Mouse (Mus musculus) ovary, postnatal 36 days (tissue): Measurements from ENCODE around the gene Catsperd.
"Not testable (repeated sequence)": the region's sequence is repeated elsewhere in the genome, so short reads cannot be mapped to it uniquely, and the experiment has no call there.

Source experiments
- DNase-seq: peaks from one replicate; pipeline ENCODE4 v3.0.0; 2022; ENCODE audit warnings: low spot score, mixed read lengths

The Catsperd gene

DNA sequence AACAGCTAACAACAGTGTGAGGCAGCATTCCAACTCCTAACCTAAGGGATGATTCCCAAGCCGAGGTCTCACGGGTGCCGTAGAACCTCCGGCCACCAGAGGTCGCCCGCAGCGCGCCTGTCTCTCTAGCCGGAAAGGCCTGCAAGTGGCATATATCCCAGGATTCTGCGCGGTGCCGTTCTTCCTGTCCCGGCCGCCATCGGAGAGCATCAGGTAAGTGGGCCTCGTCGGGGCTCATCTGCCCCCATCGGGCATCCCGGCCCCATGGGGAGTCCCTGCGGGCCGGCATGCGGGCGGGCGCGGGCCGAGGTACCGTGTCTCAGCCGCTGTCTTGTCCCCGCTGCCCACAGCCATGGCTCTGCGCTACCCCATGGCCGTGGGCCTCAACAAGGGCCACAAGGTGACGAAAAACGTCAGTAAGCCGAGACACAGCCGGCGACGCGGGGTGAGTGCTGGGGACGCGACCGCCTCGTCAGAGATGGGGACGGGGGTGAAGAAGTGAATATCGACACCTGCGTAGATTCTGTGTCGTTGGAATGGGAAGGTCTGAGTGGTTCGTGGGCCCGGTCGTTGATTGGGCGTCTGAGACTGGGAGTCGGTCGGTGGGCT is 14.6 kb upstream of the Catsperd start, which contains the start of gene Rpl36:
TSS of gene Rpl36 (plus strand) at position 181 of the 609 bp plus-strand sequence.
- DNase-seq, result peak; percentile 95

GRCm38 (mm10) chr17:56613893-56614292 is 14.1 kb upstream of the Catsperd start:
- DNase-seq, result peak; percentile 45

DNA sequence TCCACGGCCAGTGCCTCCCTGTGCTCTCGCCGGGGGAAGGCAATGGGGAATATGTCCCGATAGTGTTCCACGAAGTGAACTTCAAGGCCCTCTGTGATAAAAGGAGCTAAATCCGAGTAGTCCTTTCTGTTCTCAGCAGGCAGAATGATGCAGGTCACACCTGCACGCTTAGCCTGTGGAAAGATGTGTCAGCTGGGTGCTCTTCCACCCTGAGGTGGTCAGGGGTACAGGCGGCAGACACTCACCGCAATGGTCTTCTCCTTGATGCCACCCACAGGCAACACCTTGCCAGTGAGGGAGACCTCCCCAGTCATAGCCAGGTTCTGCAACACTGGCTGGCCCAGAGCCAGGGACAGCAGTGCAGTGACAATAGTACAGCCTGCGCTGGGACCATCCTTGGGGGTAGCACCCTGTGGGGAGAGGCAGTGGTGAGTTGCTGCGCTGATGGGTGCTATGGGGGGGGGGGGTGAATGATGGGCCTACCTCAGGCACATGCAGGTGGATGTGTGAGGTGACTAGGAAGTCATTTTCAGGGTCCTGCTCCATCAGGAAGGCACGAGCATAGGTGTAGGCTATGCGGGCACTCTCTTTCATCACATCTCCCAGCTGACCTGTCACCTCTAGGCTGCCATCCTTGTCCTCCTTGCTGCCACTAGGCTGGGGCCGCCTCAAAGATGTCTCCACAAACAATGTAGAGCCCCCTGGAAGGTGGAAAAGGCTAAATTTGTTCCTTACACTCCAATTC is 13.4 kb upstream of the Catsperd start:
- no peak for DNase-seq

DNA sequence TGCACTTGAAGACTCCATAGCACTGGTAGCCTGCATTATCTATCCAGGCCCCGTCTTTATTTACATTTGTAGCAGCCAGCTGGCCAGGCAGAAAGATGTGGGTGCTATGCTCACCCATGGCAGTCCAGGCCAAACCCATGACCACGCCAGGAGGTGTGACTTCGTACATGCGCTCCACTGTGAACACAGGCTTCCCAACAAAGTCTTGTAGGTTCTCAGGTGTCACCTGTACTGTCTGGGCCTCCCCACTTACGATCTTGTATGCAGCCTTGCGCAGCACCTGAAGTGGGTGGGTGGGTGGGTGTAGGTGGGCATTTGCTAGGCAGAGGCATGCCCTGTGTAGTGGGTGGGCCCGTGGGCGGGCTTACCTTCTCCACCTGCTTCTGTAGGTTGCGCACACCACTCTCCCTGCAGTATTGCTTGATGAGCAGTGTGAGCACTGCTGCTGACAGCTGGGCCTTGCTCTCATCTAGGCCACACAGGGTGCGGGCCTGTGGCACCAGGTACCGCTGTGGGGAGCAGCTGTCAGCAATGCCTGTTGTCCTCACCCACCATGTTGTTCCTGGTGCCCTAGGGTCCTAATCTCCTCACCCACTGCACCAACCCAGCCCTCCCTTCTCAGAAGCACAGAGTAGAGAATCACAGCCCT is 12.7 kb upstream of the Catsperd start:
- DNase-seq, result no peak

- no peak for DNase-seq
These were observed 12.2 kb upstream of the Catsperd start for GRCm38 (mm10) chr17:56615792-56616191.

- no peak for DNase-seq
These were observed 11.2 kb upstream of the Catsperd start for GRCm38 (mm10) chr17:56616725-56617124.

DNA sequence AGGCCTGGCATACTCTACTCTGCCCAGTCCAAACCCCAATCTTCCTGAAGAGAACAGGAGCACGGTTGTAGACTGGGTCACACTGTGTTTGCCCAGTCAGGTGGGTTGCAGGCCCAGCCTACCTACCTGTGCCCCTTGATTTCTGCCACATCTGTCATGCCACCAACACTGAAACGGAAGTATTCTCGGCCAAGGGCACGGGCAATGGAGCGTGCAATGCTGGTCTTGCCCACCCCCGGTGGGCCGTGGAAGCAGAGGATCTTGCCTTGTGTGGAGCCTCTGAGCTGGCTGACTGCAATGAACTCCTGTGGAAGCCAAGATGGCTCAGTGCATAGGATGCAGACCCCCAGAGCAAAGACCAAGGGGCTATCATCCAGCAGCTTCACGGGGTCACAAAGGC is 10.3 kb upstream of the Catsperd start:
- no peak for DNase-seq

DNA sequence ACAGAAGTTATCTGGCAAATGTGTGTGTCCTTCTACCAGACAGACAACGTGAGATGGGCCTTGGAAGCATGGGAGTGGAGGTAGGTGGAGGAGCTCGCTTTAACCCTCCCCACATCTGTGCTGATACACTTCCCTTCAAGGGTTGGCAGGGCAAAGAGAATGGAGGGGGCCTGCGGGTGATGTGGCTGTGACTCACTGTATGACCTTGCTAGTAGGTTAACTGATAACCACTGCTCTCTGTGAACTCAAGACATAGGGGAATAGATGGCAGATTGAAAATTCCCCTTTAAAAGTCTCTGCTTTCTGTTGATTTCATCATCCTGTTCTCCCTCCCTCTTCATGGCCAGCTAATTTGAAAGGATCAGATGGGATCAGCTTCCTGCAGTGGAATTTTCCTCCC is 2.4 kb upstream of the Catsperd start:
- no peak for DNase-seq

DNA sequence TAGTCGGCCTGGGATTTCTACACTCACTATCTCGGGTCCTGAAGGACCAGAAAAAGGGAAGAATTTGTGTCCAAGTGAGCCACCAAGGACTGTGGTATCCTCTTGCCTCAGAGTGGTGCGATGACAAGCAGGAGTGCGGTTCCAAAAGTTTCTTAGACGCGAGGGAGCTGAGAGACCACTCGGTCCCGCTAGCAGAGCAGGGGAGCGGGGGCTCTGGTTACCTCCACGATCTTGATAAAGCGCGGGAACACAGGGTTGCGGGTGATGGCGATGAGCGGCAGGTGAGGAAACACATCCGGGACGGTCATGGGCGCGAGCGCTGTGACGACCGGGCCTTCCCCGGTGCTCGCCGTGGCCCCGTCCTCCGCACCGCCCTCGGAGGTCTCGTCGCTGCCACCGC is 1.7 kb upstream of the Catsperd start:
- no peak for DNase-seq

DNA sequence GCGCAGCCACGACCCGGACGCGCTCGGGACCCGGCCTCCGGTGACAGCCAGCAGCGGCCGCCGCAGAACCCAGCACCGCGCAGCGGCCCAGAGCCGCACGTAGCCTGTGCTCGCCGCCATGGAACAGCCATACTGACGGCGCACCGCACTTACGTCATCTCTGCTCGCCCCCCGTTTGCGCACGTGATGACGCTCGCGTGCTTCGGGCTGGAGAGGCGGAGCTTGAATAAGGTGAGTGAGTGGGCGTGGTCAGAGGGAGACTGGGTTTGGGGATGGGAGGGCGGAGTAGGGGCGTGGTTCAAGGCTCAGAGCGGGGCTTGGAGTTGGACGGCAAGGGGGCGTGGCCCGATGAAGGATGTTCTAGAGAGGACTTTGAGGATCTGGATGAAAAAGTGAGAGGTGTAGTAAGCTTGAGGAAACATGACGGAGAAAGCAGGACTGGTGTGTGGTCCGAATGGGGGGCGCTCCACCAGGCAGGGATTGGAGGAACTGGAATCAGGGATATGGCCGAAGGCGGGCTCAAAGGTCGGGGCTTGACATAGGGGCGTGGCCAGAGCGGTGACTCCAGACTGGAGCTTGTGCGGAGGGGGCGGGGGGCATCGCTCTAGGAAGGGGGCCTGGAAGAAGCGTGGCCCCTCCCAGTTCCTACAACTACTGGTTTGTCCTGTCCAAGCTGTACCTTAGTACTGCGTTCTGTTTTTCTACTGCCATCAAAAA is 1.0 kb upstream of the Catsperd start, which contains the start of gene Lonp1:
TSS of gene Lonp1 (minus strand) at position 134 of the 717 bp plus-strand sequence.
- DNase-seq, result peak; percentile 96

DNA sequence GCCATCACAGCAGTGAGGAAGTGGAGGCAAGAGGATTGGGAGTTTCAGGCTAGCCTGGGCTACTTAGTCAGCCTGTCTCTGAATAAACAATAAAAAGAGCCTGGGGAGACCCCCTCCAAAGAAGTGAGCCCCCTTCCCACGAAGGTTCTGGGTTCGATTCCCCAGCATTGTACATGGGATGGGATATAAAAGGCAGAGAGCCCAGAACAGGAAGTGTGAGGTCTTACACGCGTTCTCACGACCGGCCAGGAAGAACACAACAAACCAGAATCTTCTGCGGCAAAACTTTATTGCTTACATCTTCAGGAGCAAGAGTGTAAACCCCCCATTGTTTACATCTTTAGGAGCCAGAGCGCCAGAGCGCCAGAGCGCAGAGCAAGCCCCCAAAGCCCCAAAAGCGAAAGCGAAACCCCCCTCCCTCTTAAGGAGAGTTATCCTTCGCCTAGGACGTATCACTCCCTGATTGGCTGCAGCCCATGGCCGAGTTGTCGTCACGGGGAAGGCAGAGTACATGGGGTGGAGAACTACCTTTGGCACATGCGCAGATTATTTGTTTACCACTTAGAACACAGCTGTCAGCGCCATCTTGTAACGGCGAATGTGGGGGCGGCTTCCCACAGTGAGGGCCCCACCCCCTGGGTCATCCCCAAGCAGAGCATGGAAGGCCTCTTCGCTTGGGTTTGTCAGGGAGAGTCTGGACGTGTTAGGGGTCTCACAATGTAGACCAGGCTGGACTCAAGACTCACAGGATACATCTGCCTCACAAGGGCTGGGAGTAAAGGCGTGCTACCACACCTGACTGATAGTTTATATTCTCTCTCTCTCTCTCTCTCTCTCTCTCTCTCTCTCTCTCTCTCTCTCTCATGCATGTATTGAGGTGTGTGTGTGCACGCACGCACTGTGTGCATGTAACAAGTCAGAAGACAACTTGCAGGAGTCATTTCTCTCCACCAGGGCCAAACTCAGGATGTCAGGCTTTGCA is 2.1 kb downstream of the Catsperd start:
- DNase-seq, result not testable (repeated sequence)

DNA sequence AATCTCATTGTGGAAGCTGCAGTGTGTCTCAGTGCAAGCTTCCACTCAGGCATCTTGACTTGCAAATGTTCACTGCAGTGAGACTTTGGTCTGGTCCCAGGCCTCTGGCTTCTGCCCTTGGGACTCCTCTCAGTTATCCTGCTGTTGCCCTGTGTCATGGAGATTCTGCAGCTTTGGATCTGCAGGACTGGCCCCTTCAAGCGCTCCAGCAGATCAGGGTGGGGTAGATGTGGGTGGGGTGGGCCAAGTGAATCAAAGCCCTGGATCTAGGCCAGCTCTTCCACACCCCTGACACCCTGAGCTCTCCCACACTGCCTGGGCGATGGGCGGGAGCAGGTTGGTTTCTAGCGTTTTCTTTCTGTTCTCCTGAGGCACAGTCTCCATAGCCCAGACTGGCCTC is 3.9 kb downstream of the Catsperd start:
- no peak for DNase-seq

- no peak for DNase-seq
These were observed 6.1 kb downstream of the Catsperd start for GRCm38 (mm10) chr17:56634023-56634422.

- DNase-seq, result no peak
These were observed 15.3 kb downstream of the Catsperd start for GRCm38 (mm10) chr17:56643237-56643636.

DNA sequence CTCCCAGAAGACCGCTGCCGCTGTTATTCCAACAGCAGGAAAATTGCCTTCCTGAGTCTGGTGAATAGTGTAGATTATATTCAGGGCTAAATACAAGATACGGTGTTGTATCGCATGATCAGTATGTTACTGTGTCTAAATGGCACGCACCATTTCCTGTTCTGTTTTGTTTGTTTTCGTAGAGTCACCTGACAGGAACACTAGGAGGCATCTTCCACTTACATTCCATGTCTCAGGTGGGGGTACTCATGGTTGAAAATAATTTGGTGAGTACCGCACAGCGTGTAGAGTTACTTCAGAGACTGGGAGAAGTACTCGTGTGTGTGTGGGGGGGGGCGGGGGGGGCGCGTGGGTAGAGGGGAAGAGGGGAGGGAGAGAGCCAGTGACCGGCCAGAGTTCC is 19.6 kb downstream of the Catsperd start:
- DNase-seq, result no peak

DNA sequence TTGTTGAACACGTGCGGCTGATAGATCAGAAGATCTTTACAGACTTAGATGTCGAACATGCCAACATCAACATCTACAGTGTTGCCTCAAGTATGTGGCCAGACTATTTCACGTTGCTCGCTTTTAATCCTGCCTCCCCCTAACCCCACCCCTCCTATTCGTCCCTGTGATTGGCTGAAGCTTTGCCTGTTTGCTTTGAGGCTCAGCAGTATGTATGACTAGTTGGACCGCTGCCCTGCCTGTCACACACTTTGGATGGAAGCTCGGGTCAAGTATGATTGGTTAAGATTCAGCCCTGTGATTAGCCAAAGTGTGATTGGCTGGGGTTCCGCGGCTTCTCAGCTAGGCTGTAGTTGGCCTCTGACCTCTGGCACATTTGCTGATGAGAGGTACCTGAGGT is 23.9 kb downstream of the Catsperd start:
- DNase-seq, result no peak

DNA sequence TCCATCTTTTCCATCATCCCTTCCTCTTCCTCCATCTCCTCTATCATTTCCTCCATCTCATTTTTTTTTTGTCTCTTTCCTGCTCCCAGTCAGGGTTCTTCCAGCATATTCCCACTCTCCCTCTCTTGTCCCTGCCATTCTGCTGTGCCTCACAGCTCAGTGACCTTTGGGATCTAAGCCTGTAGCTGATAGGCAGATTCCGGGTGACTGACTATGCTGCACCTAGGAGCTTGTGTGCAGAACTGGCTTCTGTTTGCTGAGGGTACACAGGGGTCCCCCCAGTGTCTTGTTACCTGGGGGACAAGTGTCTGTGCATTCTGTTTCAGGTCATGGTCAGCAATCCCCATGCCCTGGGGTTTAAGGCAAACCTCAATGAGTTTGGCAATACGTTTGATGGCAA is 26.8 kb downstream of the Catsperd start:
- DNase-seq, result no peak

- no peak for DNase-seq
These were observed 27.4 kb downstream of the Catsperd start for GRCm38 (mm10) chr17:56655311-56655710.

- no peak for DNase-seq
These were observed 28.2 kb downstream of the Catsperd start for GRCm38 (mm10) chr17:56656171-56656570.

- no peak for DNase-seq
These were observed 35.7 kb downstream of the Catsperd start for GRCm38 (mm10) chr17:56663659-56664058.

DNA sequence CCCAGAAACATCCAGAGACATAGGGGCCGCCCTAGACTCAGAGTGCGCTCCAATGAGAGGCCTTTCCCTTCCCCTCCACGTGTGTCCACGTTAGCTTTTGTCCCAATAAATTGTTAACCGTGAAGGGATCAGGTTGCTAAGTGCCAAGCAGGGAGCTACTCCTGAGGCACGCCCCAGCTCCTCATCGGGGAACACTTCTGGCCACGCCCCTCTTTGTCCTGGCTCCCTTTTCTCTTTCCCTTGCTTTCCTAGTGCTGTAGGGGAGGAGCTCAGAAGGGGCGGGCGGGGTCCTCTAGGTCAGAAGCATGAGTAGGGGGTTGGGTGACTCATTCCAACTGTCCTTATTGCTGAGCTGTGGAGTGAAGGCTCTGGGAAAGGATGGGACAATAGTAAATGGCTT is 36.4 kb downstream of the Catsperd start:
- no peak for DNase-seq
